Mouse (Mus musculus) ES-E14 (cell line): ENCODE results near the gene C1ql4. TPM values are rescaled to one million over a fixed set of nuclear protein-coding genes. Genes with fewer than 3 reads are reported as not detected.

Experiments
- DNase-seq: peaks from one replicate; pipeline ENCODE4 v3.0.0-alpha.2; 2013; ENCODE audit warnings: low read depth, low spot score
- H3K27ac ChIP-seq: 2 replicates; pipeline ENCODE4 v1.5.1; 2012; ENCODE audit warnings: low read depth, mild to moderate bottlenecking, low read length, moderate library complexity, mixed read lengths; ENCODE audit not compliant: poor library complexity, insufficient read depth, severe bottlenecking
- H3K36me3 ChIP-seq: 2 replicates; pipeline ENCODE4 v1.6.1; 2012; ENCODE audit warnings: mild to moderate bottlenecking, low read length, moderate library complexity, mixed read lengths; ENCODE audit not compliant: control insufficient read depth, poor library complexity, insufficient read depth, severe bottlenecking
- H3K4me1 ChIP-seq, 2 experiments: fragments of 150-350 bp in 1 of 2; sonication (generic) in 1 of 2; 2 replicates each; pipeline ENCODE4 v1.6.1; 2012; ENCODE audit warnings: low read length in 2 of 2, mild to moderate bottlenecking in 1 of 2, mixed read lengths in 1 of 2; ENCODE audit not compliant: control insufficient read depth in 2 of 2, insufficient read depth in 2 of 2, poor library complexity in 1 of 2
- H3K4me3 ChIP-seq, 2 experiments: fragments of 150-350 bp in 1 of 2; sonication (generic) in 1 of 2; 2 replicates each; pipeline ENCODE4 v1.5.1; 2012; ENCODE audit warnings: low read length in 2 of 2, low read depth in 1 of 2, mild to moderate bottlenecking in 1 of 2, mixed read lengths in 1 of 2; ENCODE audit not compliant: insufficient read depth in 1 of 2, poor library complexity in 1 of 2, severe bottlenecking in 1 of 2
- H3K9ac ChIP-seq: 2 replicates; pipeline ENCODE4 v1.6.1; 2012; ENCODE audit warnings: low read depth, mild to moderate bottlenecking, low read length, mixed read lengths; ENCODE audit not compliant: poor library complexity, insufficient read depth, severe bottlenecking
- H3K9me3 ChIP-seq: fragments of 150-350 bp; sonication (generic); 2 replicates; pipeline ENCODE4 v1.6.1; 2012; ENCODE audit warnings: low read depth, mild to moderate bottlenecking, low read length; ENCODE audit not compliant: control insufficient read depth, insufficient read depth
- CHD2 ChIP-seq: IDR thresholded peaks from 2 replicates; pipeline ENCODE4 v1.6.1; 2014; ENCODE audit warnings: mild to moderate bottlenecking, low read depth, low read length, inconsistent platforms
- HCFC1 ChIP-seq: IDR thresholded peaks from 2 replicates; pipeline ENCODE4 v1.6.1; 2012; ENCODE audit warnings: low read length, inconsistent platforms, borderline replicate concordance; ENCODE audit not compliant: insufficient read depth
- MAFK ChIP-seq: IDR thresholded peaks from 2 replicates; pipeline ENCODE4 v1.6.1; 2014; ENCODE audit warnings: mild to moderate bottlenecking, low read depth, low read length, inconsistent platforms; ENCODE audit not compliant: insufficient read depth
- ZC3H11A ChIP-seq: IDR thresholded peaks from 2 replicates; pipeline ENCODE4 v1.6.1; 2012; ENCODE audit warnings: low read depth, mild to moderate bottlenecking, inconsistent platforms, low read length, borderline replicate concordance
- ZNF384 ChIP-seq: IDR thresholded peaks from 2 replicates; pipeline ENCODE4 v1.6.1; 2012; ENCODE audit warnings: low read depth, low read length, inconsistent platforms
- in situ Hi-C, 2 experiments: fragments of 600-800 bp; cut with MboI; formaldehyde crosslinking; loops; one replicate each; pipeline ENCODE4 v1.15.1; 2025; ENCODE audit warnings: low sequenced_read_pairs in 2 of 2, inconsistent platforms in 1 of 2; ENCODE audit not compliant: unreplicated experiment in 2 of 2
- total RNA-seq: library from RNA; depleted of rRNA; stranded (reverse); fragments of 300-350 nt; gene quantifications from 2 replicates; pipeline ENCODE4 v1.2.3, GENCODE M21; 2012; rRNA removed

C1ql4 gene
- 3.1 and 3.7 TPM in 2 replicates for total RNA-seq

GRCm38 (mm10) chr15:99087253-99088075, at the start of gene C1ql4:
TSS of gene C1ql4 (minus strand) at chr15:99087817.
- in situ Hi-C loops: loop anchor here in 1 of 2 experiments (25.0 kb wide), 1 partner anchor 300 kb away; the partner anchor contains the start of genes Wnt1 and Wnt10b
- no peak for DNase-seq
- H3K27ac ChIP-seq: no peak within 1 kb of the TSS
- H3K9ac ChIP-seq: 0 out of 2 replicates have a peak within 1 kb of the TSS, but pooled peaks have one; percentile 20
- H3K4me3 ChIP-seq: peak within 1 kb of the TSS; percentile 55 to 62
- peaks cover 7% of the 10 kb centered on the region for H3K36me3 ChIP-seq
- no peaks in the 10 kb centered on the region for H3K9me3 ChIP-seq
- peaks cover 0 to 9% of the 10 kb centered on the region in 2 experiments; a peak in 2 of 4 replicates for H3K4me1 ChIP-seq
- no peak for TF ChIP-seq ZC3H11A
- TF ChIP-seq MAFK: no peak
- TF ChIP-seq CHD2: no peak
- TF ChIP-seq ZNF384: no peak
- no peak for TF ChIP-seq HCFC1

- no peak for DNase-seq
- Histone ChIP-seq H3K9me3 (no peaks in the 10 kb centered on the region), H3K4me3 (peak overlapping the region; percentile 10 to 18; a peak in 1 of 4 replicates), H3K27ac (no peak overlapping the region), H3K9ac (peak overlapping the region; percentile 3), H3K36me3 (no peaks in the 10 kb centered on the region), H3K4me1 (peaks cover 2 to 7% of the 10 kb centered on the region in 2 experiments; a peak in 1 of 4 replicates)
- no peak for TF ChIP-seq CHD2
- TF ChIP-seq MAFK: no peak
- no peak for TF ChIP-seq ZNF384
- no peak for TF ChIP-seq HCFC1
- TF ChIP-seq ZC3H11A: no peak
- in situ Hi-C loops: no loop called here
Measured at GRCm38 (mm10) chr15:99129956-99130910, 42.6 kb upstream of the C1ql4 start.

GRCm38 (mm10) chr15:99129441-99129840, 41.8 kb upstream of the C1ql4 start:
- H3K9ac ChIP-seq: peak overlapping the region; percentile 3; the same call in 1 of the 2 replicates

GRCm38 (mm10) chr15:99127851-99128522, 40.4 kb upstream of the C1ql4 start:
- Histone ChIP-seq H3K4me3 (peak overlapping the region; percentile 8 to 84; a peak in 2 of 4 replicates), H3K9me3 (no peaks in the 10 kb centered on the region), H3K36me3 (no peaks in the 10 kb centered on the region), H3K9ac (no peak overlapping the region), H3K4me1 (peaks cover 4 to 9% of the 10 kb centered on the region in 2 experiments; a peak in 2 of 4 replicates), H3K27ac (no peak overlapping the region)
- in situ Hi-C loops: no loop called here
- TF ChIP-seq MAFK: peak; percentile 94
- TF ChIP-seq HCFC1: no peak
- TF ChIP-seq ZNF384: no peak
- no peak for TF ChIP-seq ZC3H11A
- TF ChIP-seq CHD2: no peak
- no peak for DNase-seq

More at GRCm38 (mm10) chr15:99129441-99129840, 41.8 kb upstream of the C1ql4 start:
- peaks cover 2 to 7% of the 10 kb centered on the region in 2 experiments; a peak in 1 of 4 replicates for H3K4me1 ChIP-seq
- no peaks in the 10 kb centered on the region for H3K9me3 ChIP-seq
- H3K4me3 ChIP-seq: peak overlapping the region; percentile 9 to 10; a peak in 1 of 4 replicates
- TF ChIP-seq HCFC1 (no peak), ZNF384 (no peak), MAFK (no peak), CHD2 (no peak), ZC3H11A (no peak)
- in situ Hi-C loops: no loop called here
- H3K27ac ChIP-seq: no peak overlapping the region
- H3K36me3 ChIP-seq: no peaks in the 10 kb centered on the region
- no peak for DNase-seq
